Mouse (Mus musculus): ENCODE results near the gene B4galt3.
A peak's percentile ranks its signal among the peaks of the same experiment; 100 is the strongest.
"Not testable (repeated sequence)": the region's sequence is repeated elsewhere in the genome, so short reads cannot be mapped to it uniquely, and the experiment has no call there.

The B4galt3 gene

DNA sequence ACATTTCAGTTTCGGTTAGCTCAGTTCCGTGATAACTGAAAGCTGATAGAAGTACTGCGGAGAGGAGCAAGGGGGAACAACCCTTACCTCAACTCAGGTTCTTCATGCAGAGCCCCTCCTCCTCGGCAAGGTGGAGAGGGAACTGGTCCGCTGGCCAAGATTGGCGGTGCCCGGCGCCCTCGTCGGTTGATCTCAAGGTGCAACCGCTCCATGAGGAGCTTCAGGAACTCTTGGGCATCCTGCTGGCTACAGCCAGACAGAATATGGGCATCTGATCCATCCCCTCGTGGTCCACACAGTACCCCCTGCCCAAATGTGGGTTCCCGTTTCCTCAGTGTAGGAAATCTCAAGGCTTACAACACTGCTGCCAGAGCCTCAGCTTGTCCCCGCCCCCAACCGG lies 14.4 kb downstream of the B4galt3 start:
- DNase-seq (ENCODE audit: low read depth, low spot score), result no peak

DNA sequence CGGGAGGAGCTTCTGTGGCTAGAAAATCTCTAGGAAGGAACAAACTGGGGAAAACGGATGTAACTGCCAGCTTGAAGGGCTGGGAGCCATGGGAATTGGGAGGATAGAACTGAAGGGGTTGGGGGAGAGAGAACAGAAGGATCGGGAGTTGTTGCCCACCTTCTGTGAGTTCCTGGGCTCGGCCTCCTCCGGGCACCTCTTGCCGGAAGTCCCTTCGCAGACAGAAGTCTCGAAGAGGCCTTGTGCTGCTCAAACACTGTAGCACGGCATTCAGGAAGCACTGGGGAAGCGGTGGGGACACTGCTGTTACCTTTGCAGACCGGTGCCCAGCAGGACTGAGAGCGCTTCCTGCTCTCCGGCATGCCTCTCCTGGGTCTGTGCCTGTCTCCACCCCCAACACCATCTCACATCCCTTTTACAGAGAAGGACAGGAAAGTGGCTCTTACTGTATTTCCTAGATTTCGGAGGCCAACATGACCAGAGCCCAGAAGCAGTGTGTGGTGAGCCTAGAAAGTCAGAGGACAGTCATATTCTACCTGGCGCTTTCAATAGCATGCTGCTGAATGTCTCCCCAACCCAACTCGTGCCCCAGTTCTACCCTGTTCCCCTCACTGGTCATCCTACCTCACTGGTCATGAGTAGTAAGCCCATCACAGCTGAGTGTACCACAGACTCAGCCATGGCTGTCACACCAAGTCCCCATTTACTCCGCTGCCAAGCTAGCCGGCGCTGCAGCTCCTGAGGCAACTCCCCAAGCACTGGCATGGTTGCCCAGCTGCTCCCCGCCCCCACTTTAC lies 15.2 kb downstream of the B4galt3 start:
- DNase-seq (ENCODE audit: low read depth, low spot score), result no peak

DNA sequence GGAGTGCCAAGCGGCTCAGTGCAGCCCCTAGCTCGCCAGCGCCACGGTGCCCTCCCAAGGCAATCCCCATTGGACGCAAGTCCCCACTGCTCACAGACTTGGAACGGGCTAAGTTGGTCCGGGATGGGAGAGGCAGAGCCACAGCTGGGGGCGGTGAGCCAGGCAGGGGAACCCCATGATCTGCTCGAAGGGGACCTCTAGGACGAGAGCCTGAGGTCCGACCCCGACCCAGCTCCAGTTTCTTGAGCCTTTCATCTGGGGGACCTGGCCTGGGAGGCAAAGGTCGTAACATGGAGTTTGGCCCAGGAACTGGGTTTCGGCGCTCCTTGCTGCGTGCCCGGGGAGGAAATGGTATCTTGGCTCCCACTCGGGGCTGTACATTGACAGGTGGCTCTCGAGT lies 16.4 kb downstream of the B4galt3 start:
- no peak for DNase-seq (ENCODE audit: low read depth, low spot score)

DNA sequence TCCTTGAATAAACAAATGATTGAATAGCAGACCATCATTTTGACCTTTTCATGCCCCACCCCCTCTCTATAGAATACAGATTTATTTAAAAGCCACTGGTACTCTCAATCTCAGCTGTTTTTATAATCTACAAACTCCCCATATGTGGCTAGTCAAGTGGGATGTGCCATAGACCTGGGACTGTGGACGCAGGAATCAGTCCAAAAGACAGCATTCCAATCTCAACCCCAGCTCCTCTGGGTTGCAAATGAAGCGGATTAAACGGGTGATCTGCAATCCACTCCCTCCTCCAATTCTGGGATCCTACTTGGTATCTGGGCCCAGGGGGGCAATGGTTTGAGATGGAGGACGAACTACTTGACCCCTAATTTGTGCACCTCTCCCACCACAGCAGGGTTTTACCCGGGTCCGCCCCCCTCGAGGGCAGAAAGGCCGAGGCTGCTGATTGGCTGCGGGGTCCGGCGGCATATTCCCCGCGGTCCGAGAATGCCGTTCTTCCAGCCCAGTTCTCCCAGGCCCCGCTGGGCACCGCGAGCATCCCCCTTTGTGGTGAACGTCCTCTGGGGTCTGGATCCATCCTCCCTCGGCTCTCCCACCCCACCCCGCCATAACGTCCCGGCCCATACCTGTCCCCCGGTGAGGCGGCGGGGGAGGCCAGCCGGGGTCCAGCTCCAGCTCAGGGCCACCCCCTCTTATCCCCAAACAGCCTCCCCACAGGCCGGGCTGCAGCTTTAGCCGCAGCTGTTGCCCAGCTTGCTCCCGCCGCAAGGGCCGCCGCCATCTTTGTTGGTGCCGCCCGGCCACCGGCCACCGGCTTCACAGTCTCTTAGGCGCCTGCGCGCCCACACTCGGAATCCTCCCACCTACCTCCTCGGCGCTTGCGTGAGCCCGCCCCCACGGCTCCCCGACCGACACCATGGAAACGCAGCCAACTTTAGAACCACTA lies 17.3 kb downstream of the B4galt3 start, which contains the start of gene Usp21:
Gene Usp21 (minus strand): TSS at position 856 of the 946 bp plus-strand sequence.
- peak; percentile 96 for DNase-seq (ENCODE audit: low read depth, low spot score)

DNA sequence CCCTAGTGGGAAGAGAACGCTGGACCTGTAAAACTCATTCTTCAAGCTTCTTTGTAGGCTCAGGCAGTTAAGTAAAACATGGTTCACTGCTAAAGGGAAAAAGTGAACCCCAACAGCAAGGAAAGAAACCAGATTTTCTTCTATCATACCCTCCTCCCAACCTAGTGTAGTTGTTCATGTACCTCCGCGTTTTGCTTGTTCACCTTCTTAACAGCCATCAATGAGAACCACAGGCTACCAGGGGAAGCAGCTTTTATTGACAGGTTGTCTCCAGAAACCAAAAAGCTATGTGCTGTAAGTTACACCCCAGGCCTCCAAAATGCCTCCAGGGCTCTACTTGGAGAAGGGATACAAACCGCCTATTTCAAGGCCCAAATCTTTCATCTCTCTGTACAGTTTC lies 18.2 kb downstream of the B4galt3 start:
- DNase-seq (ENCODE audit: low read depth, low spot score), result no peak

DNA sequence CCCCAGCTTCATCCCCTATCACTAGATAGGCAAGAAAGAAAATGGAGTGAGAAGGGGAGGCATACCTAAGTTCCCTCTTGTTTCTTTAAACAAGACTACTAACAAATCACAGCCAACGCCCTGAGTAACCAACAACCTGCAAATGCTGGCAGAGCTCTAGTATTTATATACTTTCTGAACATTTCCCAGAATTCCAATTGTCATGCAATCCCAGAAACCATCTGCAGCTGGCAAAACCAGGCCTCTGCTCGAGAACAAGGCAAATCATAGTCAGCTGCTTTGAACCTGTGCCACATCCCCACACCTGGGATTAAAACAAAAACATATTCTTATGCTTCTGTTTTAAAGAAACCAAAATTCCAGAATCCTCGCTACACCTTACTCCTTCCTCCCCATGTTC lies 23.2 kb downstream of the B4galt3 start:
- DNase-seq (ENCODE audit: low read depth, low spot score), result no peak

GRCm38 (mm10) chr1:171293906-171294297 lies 23.8 kb downstream of the B4galt3 start:
- no peak for DNase-seq (ENCODE audit: low read depth, low spot score)

GRCm38 (mm10) chr1:171294298-171295062 lies 24.4 kb downstream of the B4galt3 start, which contains the start of gene Ufc1:
Gene Ufc1, minus strand, starts transcription at chr1:171295024.
- peak; percentile 88 for DNase-seq (ENCODE audit: low read depth, low spot score)

GRCm38 (mm10) chr1:171295063-171295402 lies 24.9 kb downstream of the B4galt3 start:
- DNase-seq (ENCODE audit: low read depth, low spot score), result no peak

DNA sequence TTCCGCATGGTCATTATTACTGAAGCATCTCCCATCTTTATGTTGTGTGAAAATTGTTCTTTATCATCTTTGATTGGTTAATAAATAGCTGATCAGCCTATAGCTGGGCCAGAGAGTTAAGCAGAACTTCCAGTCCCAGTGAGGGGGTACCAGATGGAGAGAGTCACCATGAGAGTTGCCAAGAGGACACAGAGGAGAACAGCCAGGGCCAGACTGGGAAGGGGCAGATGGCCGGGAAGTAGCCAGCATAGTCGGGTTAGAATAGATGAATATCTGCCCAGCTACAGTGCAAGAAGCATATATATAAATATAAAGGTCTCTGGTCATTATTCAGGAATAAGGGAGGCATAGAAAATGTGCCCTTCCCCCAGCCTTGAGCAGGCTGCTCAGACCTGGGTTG lies 28.1 kb downstream of the B4galt3 start:
- no peak for DNase-seq (ENCODE audit: low read depth, low spot score)

DNA sequence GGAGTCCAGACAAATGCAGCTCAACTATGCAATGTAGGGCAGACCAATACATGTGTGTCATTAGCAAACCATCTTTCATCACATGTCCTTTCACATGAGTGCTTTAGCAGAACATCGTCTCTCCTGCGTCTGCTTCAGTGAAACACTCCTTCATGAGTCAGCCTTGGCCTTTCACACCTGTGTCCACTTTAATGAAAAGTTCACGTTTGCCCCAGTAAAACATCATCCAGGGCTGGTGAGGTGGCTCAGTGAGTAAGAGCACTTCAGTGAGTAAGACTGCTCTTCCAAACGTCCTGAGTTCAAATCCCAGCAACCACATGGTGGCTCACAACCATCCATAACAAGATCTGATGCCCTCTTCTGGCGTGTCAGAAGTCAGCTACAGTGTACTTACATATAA lies 36.0 kb downstream of the B4galt3 start:
- not testable (repeated sequence) for DNase-seq (ENCODE audit: low read depth, low spot score)

DNA sequence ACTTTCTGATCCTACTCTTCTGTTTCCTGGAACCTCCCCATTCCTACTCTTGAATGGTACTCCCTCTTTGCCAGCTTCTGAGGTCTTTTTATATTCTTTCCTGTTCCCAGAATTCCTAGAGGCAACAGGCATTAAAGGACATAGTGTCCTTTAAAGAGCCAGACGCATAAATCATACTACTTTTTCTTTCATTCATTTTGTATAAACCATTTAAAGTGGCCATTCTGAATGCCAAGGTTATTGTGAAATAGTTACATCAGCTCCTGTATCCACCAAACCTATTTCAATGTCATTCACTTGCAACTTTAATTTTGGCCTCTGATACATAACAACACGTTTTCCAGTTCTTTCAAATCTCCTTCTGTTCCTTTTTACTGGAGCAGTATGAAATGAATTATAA lies 39.2 kb downstream of the B4galt3 start:
- DNase-seq (ENCODE audit: low read depth, low spot score), result no peak

DNA sequence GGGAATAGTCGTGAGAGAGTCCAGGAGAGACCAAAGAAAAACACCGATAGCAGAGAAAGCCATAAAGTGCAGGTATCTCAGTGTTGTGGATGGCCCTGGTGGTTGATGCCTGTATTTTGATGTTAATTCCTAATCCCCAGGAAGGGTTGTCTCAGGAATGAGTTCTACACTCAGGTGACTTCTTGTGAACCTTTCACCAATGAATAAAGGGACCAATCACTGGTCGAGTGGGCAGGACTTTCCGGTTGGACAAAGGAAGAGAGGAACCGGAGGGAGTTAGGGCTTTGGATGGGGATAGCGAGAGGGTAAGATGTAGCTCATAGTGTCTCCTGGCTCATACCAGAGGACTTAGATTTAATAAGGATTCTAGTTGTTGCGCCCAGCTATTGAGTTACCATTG lies 49.6 kb downstream of the B4galt3 start:
- peak; percentile 92 for DNase-seq (ENCODE audit: low read depth, low spot score)

GRCm38 (mm10) chr1:171320151-171320550 lies 50.0 kb downstream of the B4galt3 start:
- DNase-seq (ENCODE audit: low read depth, low spot score), result no peak

DNA sequence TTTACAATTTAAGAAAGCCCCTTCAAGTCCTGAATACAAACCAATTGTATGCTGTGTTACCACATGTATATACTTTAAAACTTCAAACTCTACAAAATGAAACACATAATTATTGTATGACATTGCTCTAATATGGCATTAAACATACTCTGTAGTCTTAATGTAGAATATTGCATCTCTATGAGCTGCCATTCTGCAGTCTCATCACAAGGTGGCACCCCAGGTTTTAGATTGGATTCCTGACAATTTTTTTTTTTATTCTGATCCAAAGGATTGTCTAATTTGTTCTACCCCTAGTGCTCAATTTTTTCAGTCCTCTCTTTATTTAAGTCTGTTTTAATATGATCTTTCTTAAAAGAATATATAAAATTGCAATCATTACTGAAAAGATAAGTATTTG lies 51.3 kb downstream of the B4galt3 start:
- peak; percentile 41 for DNase-seq (ENCODE audit: low read depth, low spot score)

DNA sequence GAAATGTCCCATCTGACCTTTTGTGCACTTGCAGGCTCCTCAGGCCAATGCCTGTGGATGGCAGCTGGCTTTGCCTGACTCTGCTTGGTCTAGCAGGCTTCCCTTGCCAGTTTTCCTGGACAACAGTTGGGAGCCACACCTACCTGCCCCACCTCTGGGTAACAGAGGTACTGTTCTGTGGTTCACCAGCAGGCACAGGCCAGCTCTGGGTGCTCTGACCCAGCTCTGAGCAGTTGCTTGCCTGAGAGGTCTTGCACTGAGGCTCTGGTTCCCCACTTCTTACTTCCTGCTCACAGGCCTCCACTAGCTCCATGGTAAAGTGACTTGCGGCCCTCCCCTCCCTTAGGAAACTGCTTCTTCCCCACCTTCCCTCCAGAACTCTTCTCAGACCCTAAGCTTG lies 51.9 kb downstream of the B4galt3 start:
- DNase-seq (ENCODE audit: low read depth, low spot score), result peak; percentile 63

GRCm38 (mm10) chr1:171325571-171325970 lies 55.4 kb downstream of the B4galt3 start:
- DNase-seq (ENCODE audit: low read depth, low spot score), result peak; percentile 48
